Mouse (Mus musculus) myocyte (in vitro differentiated cells): ENCODE data around the gene Ddr2.

ENCODE experiments used
- MAX ChIP-seq: IDR thresholded peaks from one replicate; pipeline ENCODE4 v1.6.1; 2011; ENCODE audit warnings: low read depth, mild to moderate bottlenecking, control low read depth
- MYOD1 ChIP-seq, 3 experiments: IDR thresholded peaks; one replicate each; pipeline ENCODE4 v1.6.1; 2011; ENCODE audit warnings: control low read depth in 2 of 3, low read depth in 2 of 3, mild to moderate bottlenecking in 2 of 3, moderate library complexity in 1 of 3; ENCODE audit not compliant: insufficient read length in 2 of 3, control insufficient read depth in 1 of 3
- MYOG ChIP-seq, 3 experiments: IDR thresholded peaks; one replicate each; pipeline ENCODE4 v1.6.1; 2011; ENCODE audit warnings: control low read depth in 2 of 3, low read depth in 2 of 3, mild to moderate bottlenecking in 2 of 3; ENCODE audit not compliant: insufficient read length in 2 of 3, control insufficient read depth in 1 of 3, insufficient read depth in 1 of 3
- POLR2A ChIP-seq: IDR thresholded peaks from one replicate; pipeline ENCODE4 v1.6.1; 2011; ENCODE audit warnings: low read depth, mild to moderate bottlenecking, control low read depth, moderate library complexity; ENCODE audit not compliant: insufficient read length
- POLR2AphosphoS2 ChIP-seq: IDR thresholded peaks from one replicate; pipeline ENCODE4 v1.6.1; 2011; ENCODE audit warnings: low read depth, control low read depth; ENCODE audit not compliant: insufficient read length
- REST ChIP-seq: IDR thresholded peaks from one replicate; pipeline ENCODE4 v1.6.1; 2011; ENCODE audit warnings: mild to moderate bottlenecking, control low read depth, moderate library complexity; ENCODE audit not compliant: insufficient read depth, insufficient read length
- SRF ChIP-seq: IDR thresholded peaks from one replicate; pipeline ENCODE4 v1.6.1; 2011; ENCODE audit warnings: low read depth; ENCODE audit not compliant: control insufficient read depth, insufficient read length
- TCF12 ChIP-seq: IDR thresholded peaks from one replicate; pipeline ENCODE4 v1.6.1; 2011; ENCODE audit warnings: mild to moderate bottlenecking, control low read depth; ENCODE audit not compliant: poor library complexity, insufficient read depth, severe bottlenecking
- TCF3 ChIP-seq: IDR thresholded peaks from one replicate; pipeline ENCODE4 v1.6.1; 2011; ENCODE audit warnings: low read depth, control low read depth; ENCODE audit not compliant: insufficient read length
- USF1 ChIP-seq: IDR thresholded peaks from one replicate; pipeline ENCODE4 v1.6.1; 2011; ENCODE audit warnings: low read depth, mild to moderate bottlenecking, control low read depth, moderate library complexity

- TF ChIP-seq REST (no peak), POLR2A (no peak), USF1 (no peak), MYOG (IDR thresholded peaks at IDR 0.05; ENCODE audit: control insufficient read depth in 1 of 3, insufficient read depth in 1 of 3, insufficient read length in 2 of 3, low read depth in 2 of 3) (no peak), MYOD1 (IDR thresholded peaks at IDR 0.05; ENCODE audit: control insufficient read depth in 1 of 3, insufficient read length in 2 of 3, low read depth in 2 of 3) (no peak), POLR2AphosphoS2 (no peak), TCF12 (no peak), SRF (no peak), MAX (no peak), TCF3 (no peak)
Measured at GRCm38 (mm10) chr1:170043753-170044152, 66.8 kb downstream of the Ddr2 start.
